Mouse (Mus musculus) intestine, embryonic 14.5 days (tissue): Measurements from ENCODE around the gene Map1s. TPM values are rescaled to one million over a fixed set of nuclear protein-coding genes. Genes with fewer than 3 reads are reported as not detected.
A peak's percentile ranks its signal among the peaks of the same experiment; 100 is the strongest.
"Not testable (repeated sequence)": the region's sequence is repeated elsewhere in the genome, so short reads cannot be mapped to it uniquely, and the experiment has no call there.

Source experiments
- ATAC-seq: fragments of 200-750 bp; cut with Nextera tagmentation; replicated peaks from 2 replicates; pipeline ENCODE4 v1.8.0; 2017; ENCODE audit warnings: low read depth, moderate number of reproducible peaks, moderate TSS enrichment, moderate library complexity; ENCODE audit not compliant: low FRiP score, low TSS enrichment
- DNase-seq: peaks from one replicate; pipeline ENCODE4 v3.0.0-alpha.2; 2018; ENCODE audit warnings: low spot score
- H3K27ac ChIP-seq: fragments of 300-500 bp; sonication (generic); 2 replicates; pipeline ENCODE4 v1.5.1; 2014; ENCODE audit warnings: low read depth, mild to moderate bottlenecking, control low read depth
- H3K27me3 ChIP-seq: fragments of 300-500 bp; sonication (generic); replicated peaks from 2 replicates; pipeline ENCODE4 v1.6.1; 2014; ENCODE audit warnings: low read length, control low read depth; ENCODE audit not compliant: control insufficient read depth, insufficient read depth
- H3K36me3 ChIP-seq: fragments of 300-500 bp; sonication (generic); 2 replicates; pipeline ENCODE4 v1.6.1; 2014; ENCODE audit warnings: low read length, control low read depth; ENCODE audit not compliant: control insufficient read depth, insufficient read depth
- H3K4me1 ChIP-seq: fragments of 300-500 bp; sonication (generic); replicated peaks from 2 replicates; pipeline ENCODE4 v1.6.1; 2014; ENCODE audit warnings: low read length, control low read depth, mixed read lengths; ENCODE audit not compliant: control insufficient read depth, insufficient read depth
- H3K4me2 ChIP-seq: fragments of 300-500 bp; sonication (generic); 2 replicates; pipeline ENCODE4 v1.6.1; 2014; ENCODE audit warnings: low read length
- H3K4me3 ChIP-seq: fragments of 300-500 bp; sonication (generic); 2 replicates; pipeline ENCODE4 v1.5.1; 2014; ENCODE audit warnings: low read depth, low read length, control low read depth, mixed read lengths
- H3K9ac ChIP-seq: fragments of 300-500 bp; sonication (generic); 2 replicates; pipeline ENCODE4 v1.6.1; 2014; ENCODE audit warnings: mild to moderate bottlenecking, low read length
- H3K9me3 ChIP-seq: fragments of 300-500 bp; sonication (generic); 2 replicates; pipeline ENCODE4 v1.6.1; 2016; ENCODE audit warnings: low read length, control low read depth; ENCODE audit not compliant: control insufficient read depth
- WGBS: fragments of 180-500 bp; shearing (Covaris S2); extraction: QIAGEN DNeasy Blood & Tissue Kit; methylation state at CpG from one replicate; pipeline ENCODE4 v1.1.7; 2014; 5-methylcytosine and 5-hydroxymethylcytosine counted together
- polyA plus RNA-seq: library from polyadenylated mRNA; unstranded; fragments of >200 nt; fragmentation: Nextera tagmentation; extraction: Ambion mirVana; gene quantifications from 2 replicates; pipeline ENCODE4 v1.2.1, GENCODE M21; 2014

Gene Map1s
- polyA plus RNA-seq, 1 experiment from 2014 or later: 44.7 TPM

DNA sequence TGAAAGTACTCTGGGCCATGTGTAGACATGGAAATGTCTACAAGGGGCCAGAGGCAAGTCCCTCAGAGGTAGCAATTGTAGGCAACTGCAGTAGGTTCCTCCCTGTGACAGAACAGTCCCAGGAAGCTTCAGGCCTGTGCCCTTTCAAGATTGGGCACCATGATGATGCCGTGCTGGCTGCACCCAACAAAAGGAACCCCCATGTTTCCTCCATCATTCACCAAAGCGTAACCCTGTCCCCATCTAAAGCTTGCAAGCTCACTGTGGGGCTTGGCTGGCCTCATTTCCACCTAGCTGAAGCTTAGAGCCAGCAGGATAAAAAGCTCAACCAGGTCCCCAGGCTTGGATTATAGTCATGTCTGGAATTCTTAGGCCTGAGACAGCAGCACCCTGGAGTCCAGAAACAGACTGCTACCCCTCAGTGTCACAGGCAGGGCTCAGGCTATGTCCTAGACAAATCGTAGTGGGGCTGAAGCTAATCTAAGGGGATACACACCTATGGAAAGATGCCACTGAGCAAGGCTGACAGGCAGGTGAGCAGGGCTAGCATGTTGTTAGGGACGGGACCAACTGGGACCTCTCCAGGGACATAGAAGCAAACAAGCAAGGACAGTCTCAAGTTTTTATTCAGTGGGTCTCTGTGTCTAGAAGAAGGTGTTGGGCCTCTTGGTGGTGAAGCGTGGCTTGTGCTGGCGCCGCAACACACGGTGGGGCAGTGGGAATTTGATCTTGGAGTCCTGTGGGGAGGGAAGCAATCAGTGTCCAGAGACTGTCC is 10.8 kb upstream of the Map1s start:
- ATAC-seq: no peak
- Histone ChIP-seq H3K36me3 (peaks cover 29% of the 10 kb centered on the region), H3K4me1 (0 out of 2 replicates have a peak, but pooled peaks cover 4% of the 10 kb centered on the region), H3K9ac (no peak overlapping the region), H3K27me3 (peaks cover 37% of the 10 kb centered on the region), H3K27ac (no peak overlapping the region), H3K4me2 (no peak overlapping the region), H3K9me3 (no peaks in the 10 kb centered on the region), H3K4me3 (no peak overlapping the region)
- no peak for DNase-seq
- 91% methylated on average over 8 of the region's 8 CpGs for WGBS

DNA sequence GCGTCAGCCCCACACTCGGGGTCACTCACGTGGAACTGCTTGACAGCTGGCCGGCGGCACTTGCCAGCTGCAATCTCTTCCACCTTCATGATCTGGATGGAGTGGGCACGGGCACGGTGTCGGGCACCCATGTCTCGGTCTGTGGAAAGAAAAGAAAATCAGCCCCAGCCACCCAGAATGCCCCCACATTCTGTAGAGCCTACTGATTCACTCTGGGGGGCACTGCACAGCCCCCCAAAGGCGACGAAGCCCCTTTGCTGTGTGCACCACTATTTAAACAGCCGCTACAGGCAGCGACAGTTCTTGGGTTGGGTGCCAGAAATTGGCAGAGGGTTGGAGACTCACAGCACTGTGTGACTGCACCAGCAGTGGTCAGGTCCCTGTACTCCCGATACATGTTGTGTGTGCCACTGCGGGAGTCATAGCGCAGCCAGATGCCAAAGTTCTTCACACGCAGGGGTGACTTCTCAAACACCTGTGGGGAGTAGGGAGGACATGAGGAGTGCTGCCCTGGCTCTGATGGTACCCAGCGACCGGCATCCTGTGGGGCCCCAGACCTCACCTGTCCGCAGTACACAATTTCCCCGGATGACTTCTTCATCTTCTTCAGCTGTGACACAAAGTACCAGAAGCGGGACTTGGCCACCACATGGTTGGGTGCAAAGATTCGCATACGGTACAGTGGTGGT is 10.0 kb upstream of the Map1s start:
- not testable (repeated sequence) for H3K27ac ChIP-seq, DNase-seq, ATAC-seq, H3K4me1 ChIP-seq, H3K9me3 ChIP-seq
- Histone ChIP-seq H3K36me3 (peaks cover 29% of the 10 kb centered on the region), H3K27me3 (peaks cover 34% of the 10 kb centered on the region), H3K9ac (peak overlapping the region; percentile 97; the same call in 1 of the 2 replicates), H3K4me3 (peak overlapping the region; percentile 98), H3K4me2 (peak overlapping the region; percentile 77)
- 85% methylated on average over 22 of the region's 24 CpGs for WGBS

DNA sequence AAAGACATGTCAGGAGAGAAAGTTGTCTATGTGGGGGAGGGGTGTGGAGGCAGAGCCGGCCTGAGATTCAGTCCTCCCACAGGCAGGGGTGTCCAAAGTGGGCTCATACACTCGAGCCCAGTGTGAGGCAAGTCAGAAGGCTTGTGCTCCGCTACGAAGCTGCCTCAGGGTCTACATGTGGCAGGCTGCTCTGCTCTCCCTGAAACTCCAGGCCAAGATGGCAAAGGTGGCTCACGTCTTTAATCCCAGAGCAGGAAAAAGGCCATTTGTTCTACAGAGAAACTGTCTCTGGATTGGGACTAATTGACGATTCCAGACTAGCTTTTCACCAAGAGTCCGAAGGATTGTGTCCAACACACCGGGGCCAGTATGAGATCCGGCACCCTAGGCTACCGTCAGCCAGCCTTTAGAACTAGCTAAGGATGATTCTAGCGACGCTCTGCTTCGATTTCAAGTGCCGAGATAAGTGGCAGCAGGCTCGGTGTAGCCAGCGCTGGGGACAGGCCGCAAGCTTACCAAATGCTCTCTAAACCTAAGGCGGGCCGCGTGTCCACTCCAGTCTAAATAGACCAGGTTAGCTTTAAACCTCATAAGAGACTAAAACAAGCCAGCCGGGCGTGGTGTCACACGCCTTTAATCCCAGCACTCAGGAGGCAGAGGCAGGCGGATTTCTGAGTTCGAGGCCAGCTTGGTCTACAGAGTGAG is 9.3 kb upstream of the Map1s start:
- ATAC-seq: no peak
- 4% methylated on average over 25 of the region's 25 CpGs for WGBS
- Histone ChIP-seq H3K27ac (peak overlapping the region; percentile 57; the same call in 1 of the 2 replicates), H3K36me3 (peaks cover 29% of the 10 kb centered on the region), H3K27me3 (peaks cover 27% of the 10 kb centered on the region), H3K9ac (peak overlapping the region; percentile 97), H3K9me3 (no peaks in the 10 kb centered on the region), H3K4me2 (peak overlapping the region; percentile 77), H3K4me3 (peak overlapping the region; percentile 98), H3K4me1 (0 out of 2 replicates have a peak, but pooled peaks cover 4% of the 10 kb centered on the region)
- no peak for DNase-seq

DNA sequence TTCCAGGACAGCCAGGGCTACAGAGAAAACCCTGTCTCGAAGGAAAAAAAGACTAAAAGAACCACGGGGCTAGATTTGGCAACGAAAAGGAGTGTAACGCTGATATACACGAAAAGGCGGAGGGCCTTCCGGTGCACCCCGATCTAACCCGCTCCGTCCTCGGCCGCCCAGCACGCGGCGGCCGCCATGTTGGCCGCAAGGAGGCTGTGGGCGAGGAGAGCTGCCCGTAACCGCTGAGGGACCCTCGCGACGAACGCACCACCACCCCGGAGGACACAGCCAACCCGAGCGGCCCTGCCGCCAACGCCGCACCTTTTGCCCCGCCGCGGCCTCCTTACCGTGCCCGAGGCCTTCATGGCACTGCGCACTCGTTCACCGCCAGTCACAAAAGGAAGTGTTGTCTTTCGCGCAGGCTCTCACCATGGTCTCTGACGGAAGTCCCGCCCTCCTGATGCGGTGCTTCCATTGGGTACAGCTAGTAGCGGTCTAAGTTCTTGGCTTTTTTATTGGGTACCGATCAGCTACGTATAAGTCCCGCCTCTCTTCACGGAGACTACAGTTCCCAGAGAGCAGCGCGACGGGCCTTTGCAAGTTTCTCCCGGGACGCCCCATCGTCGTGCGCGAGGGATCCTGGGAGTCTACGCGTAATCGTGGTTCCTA is 8.6 kb upstream of the Map1s start, which contains the start of gene Rpl18a:
Gene Rpl18a (minus strand): TSS at position 392 of the 660 bp plus-strand sequence.
- peak; percentile 97 for ATAC-seq
- under 1% methylated on average over 60 of the region's 60 CpGs for WGBS
- Histone ChIP-seq H3K36me3 (peaks cover 29% of the 10 kb centered on the region), H3K27me3 (peaks cover 22% of the 10 kb centered on the region), H3K27ac (peak within 1 kb of the TSS; percentile 58), H3K9ac (peak within 1 kb of the TSS; percentile 97), H3K4me3 (peak within 1 kb of the TSS; percentile 98), H3K4me1 (0 out of 2 replicates have a peak, but pooled peaks cover 4% of the 10 kb centered on the region), H3K9me3 (no peaks in the 10 kb centered on the region), H3K4me2 (peak within 1 kb of the TSS; percentile 84)
- peak; percentile 96 for DNase-seq

DNA sequence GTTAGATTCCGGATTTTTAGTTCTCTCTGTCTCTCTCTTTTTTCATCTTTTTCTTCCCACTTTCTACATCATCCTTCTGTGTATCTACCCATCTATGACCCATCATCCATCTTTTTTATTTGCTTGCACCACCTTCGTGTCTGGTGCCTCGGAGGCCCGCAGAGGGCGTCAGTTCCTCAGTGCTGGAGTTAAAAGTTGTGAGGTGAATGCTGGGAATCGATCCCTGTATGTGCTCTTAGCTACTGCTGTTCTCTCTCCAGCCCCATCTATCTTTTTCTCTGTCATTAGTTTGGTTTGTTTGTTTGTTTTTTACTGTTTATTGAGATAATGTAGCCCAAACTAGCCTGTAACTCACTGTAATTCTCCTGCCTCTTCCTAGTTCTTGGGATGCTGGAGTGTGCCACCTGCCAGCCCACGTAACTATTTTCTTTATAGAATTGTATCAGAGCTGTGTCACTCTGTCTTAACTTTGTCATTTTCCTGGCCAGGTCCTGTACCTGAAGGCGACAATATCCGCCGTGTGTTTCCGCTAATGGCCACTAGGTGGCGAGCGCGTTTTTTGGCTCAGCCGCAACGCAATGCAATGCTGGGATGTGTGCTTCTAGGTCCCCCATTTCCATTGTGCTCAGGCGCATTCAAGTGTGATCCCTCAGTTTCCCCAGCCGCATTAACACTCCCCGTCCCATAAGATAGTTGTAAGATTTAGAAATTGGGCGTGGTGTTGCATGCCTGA is 7.9 kb upstream of the Map1s start:
- Histone ChIP-seq H3K27ac (peak overlapping the region; percentile 58), H3K9ac (peak overlapping the region; percentile 97), H3K36me3 (peaks cover 29% of the 10 kb centered on the region), H3K9me3 (no peaks in the 10 kb centered on the region), H3K4me1 (0 out of 2 replicates have a peak, but pooled peaks cover 4% of the 10 kb centered on the region), H3K4me2 (peak overlapping the region; percentile 84), H3K4me3 (peak overlapping the region; percentile 98), H3K27me3 (peaks cover 15% of the 10 kb centered on the region)
- WGBS: 0% methylated on average over 20 of the region's 20 CpGs
- ATAC-seq (peak; percentile 42), DNase-seq (peak; percentile 95)

DNA sequence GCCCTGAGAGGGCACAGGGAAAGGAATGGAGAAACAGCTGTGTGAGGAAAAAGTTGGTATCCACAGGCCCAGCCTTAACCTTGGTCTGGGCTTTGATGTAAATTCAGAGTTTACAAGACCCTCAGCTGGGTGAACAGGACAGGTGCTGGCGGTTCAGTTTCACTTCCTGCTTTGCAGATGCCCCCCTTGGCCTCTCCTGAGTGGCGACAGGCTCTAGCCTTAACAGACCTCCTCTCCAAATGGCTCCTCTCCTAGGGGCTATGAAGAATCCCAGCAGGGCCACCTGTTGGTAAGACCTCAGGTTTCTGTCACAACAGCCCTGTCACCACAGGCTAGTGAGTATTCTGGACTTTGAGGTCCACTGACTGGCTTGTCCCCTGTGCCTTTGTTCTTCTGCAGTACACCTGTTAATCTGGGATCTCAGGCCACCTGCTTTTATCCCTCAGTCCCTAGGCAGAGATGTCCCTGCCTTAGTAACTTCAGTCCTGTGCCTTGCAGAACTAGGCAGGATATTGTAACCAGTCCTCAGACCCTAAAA is 7.0 kb upstream of the Map1s start:
- WGBS: 52% methylated on average over 2 of the region's 2 CpGs
- H3K9ac ChIP-seq: no peak overlapping the region
- no peak for DNase-seq
- H3K4me1 ChIP-seq: 0 out of 2 replicates have a peak, but pooled peaks cover 4% of the 10 kb centered on the region
- no peaks in the 10 kb centered on the region for H3K9me3 ChIP-seq
- no peak overlapping the region for H3K4me2 ChIP-seq
- no peak overlapping the region for H3K4me3 ChIP-seq
- no peak for ATAC-seq
- no peak overlapping the region for H3K27ac ChIP-seq
- H3K36me3 ChIP-seq: peaks cover 21% of the 10 kb centered on the region
- H3K27me3 ChIP-seq: peaks cover 6% of the 10 kb centered on the region

DNA sequence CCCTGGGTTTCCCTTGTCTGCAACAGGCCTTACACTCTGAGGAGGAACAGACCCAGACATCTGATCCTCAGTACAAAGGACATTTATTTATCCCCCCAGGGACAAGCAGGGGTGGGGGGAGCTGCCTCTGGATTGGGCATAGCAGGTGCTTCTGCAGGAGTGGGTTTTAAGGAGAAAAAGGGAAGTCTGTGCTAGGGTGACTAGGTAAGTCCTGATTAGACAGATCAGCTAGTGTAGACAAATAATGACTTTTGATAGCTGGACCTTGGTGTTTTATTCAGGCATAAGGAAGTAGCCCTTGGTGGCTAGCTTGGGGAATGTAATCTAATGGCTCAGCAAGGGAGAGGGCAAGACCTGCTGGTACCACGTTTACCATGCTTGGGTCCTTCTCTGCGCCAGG is 6.5 kb upstream of the Map1s start:
- Histone ChIP-seq H3K4me3 (no peak overlapping the region), H3K4me1 (0 out of 2 replicates have a peak, but pooled peaks cover 4% of the 10 kb centered on the region), H3K36me3 (peaks cover 16% of the 10 kb centered on the region), H3K9ac (no peak overlapping the region), H3K27ac (no peak overlapping the region), H3K27me3 (0 out of 2 replicates have a peak, but pooled peaks cover 2% of the 10 kb centered on the region), H3K9me3 (no peaks in the 10 kb centered on the region), H3K4me2 (no peak overlapping the region)
- 87% methylated on average over 2 of the region's 2 CpGs for WGBS
- ATAC-seq (no peak), DNase-seq (no peak)
